Mouse (Mus musculus) hindbrain, embryonic 14.5 days (tissue): ENCODE results near the gene Hnf1a. TPM values are rescaled to one million over a fixed set of nuclear protein-coding genes. Genes with fewer than 3 reads are reported as not detected.

Experiments
- ATAC-seq: fragments of 200-750 bp; cut with Nextera tagmentation; 2 replicates; pipeline ENCODE4 v1.8.0; 2017; ENCODE audit warnings: moderate number of reproducible peaks, mild to moderate bottlenecking, moderate TSS enrichment, moderate library complexity; ENCODE audit not compliant: low FRiP score
- DNase-seq: peaks from one replicate; pipeline ENCODE4 v3.0.0-alpha.2; 2015; ENCODE audit warnings: low spot score
- H3K27ac ChIP-seq: fragments of 300-500 bp; sonication (generic); 2 replicates; pipeline ENCODE4 v1.5.1; 2014; ENCODE audit warnings: mild to moderate bottlenecking, moderate library complexity
- H3K27me3 ChIP-seq: fragments of 300-500 bp; sonication (generic); 2 replicates; pipeline ENCODE4 v1.6.1; 2014; ENCODE audit warnings: mild to moderate bottlenecking, low read length, mixed read lengths; ENCODE audit not compliant: control insufficient read depth, insufficient read depth
- H3K36me3 ChIP-seq: fragments of 300-500 bp; sonication (generic); replicated peaks from 2 replicates; pipeline ENCODE4 v1.6.1; 2014; ENCODE audit not compliant: control insufficient read depth, insufficient read depth
- H3K4me1 ChIP-seq: fragments of 300-500 bp; sonication (generic); replicated peaks from 2 replicates; pipeline ENCODE4 v1.6.1; 2014; ENCODE audit warnings: antibody characterized with exemption, low read length, mixed read lengths; ENCODE audit not compliant: control insufficient read depth, insufficient read depth
- H3K4me2 ChIP-seq: fragments of 300-500 bp; sonication (generic); replicated peaks from 2 replicates; pipeline ENCODE4 v1.6.1; 2014; ENCODE audit warnings: mild to moderate bottlenecking, moderate library complexity
- H3K4me3 ChIP-seq: fragments of 300-500 bp; sonication (generic); replicated peaks from 2 replicates; pipeline ENCODE4 v1.5.1; 2014; ENCODE audit warnings: mild to moderate bottlenecking, low read length
- H3K9ac ChIP-seq: fragments of 300-500 bp; sonication (generic); 2 replicates; pipeline ENCODE4 v1.6.1; 2014
- H3K9me3 ChIP-seq: fragments of 300-500 bp; sonication (generic); 2 replicates; pipeline ENCODE4 v1.6.1; 2016; ENCODE audit warnings: low read length; ENCODE audit not compliant: control insufficient read depth
- WGBS: fragments of 180-500 bp; shearing (Covaris S2); extraction: QIAGEN DNeasy Blood & Tissue Kit; methylation state at CpG from one replicate; pipeline ENCODE4 v1.1.7; 2014; 5-methylcytosine and 5-hydroxymethylcytosine counted together
- polyA plus RNA-seq: library from polyadenylated mRNA; unstranded; fragments of >200 nt; fragmentation: Nextera tagmentation; extraction: Ambion mirVana; gene quantifications from 2 replicates; pipeline ENCODE4 v1.2.1, GENCODE M21; 2014

Gene Hnf1a
- polyA plus RNA-seq, 1 experiment from 2014 or later, result not detected

GRCm38 (mm10) chr5:114985074-114985473 is 14.2 kb upstream of the Hnf1a start:
- Histone ChIP-seq H3K36me3 (no peaks in the 10 kb centered on the region), H3K4me1 (no peaks in the 10 kb centered on the region), H3K9ac (no peak overlapping the region), H3K4me3 (no peak overlapping the region), H3K9me3 (0 out of 2 replicates have a peak, but pooled peaks cover 4% of the 10 kb centered on the region), H3K27me3 (no peaks in the 10 kb centered on the region), H3K4me2 (no peak overlapping the region), H3K27ac (no peak overlapping the region)
- DNase-seq (no peak), ATAC-seq (no peak)

GRCm38 (mm10) chr5:114982001-114982400 is 11.1 kb upstream of the Hnf1a start:
- Histone ChIP-seq H3K4me2 (no peak overlapping the region), H3K27me3 (no peaks in the 10 kb centered on the region), H3K9ac (no peak overlapping the region), H3K27ac (no peak overlapping the region), H3K4me3 (no peak overlapping the region), H3K36me3 (no peaks in the 10 kb centered on the region), H3K4me1 (no peaks in the 10 kb centered on the region), H3K9me3 (no peaks in the 10 kb centered on the region)
- DNase-seq, result no peak
- WGBS, result 62% methylated on average over 15 of the region's 15 CpGs
- no peak for ATAC-seq

DNA sequence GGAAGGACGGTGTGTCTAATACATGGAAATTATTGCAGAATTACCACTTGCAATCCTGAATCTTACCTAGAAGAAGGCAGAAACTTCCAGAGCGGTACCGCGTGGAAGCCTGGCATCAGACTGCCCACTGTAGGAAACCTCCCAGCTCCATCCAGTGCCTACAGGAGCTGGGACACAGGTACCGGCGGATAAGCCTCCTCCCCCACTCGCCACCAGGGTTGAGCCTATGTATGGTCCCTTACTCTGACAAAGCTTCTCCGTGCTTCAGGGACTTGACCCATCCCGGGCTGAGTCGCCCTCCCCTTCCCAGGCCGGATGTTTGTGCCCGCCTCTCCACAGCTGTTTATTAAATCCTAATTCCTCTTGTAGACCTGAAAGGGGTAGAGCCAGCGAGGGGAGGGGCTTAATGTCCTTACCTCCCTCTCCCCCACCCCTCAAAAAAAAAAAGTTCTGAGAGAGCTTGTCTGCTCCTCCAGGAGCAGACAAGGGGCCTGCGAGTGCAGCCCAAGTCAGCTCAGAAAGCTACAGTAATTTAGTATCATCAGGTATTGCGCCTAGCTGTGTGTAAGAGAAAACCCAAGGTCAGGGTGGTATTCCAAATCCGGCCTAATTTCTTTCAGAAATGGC is 9.3 kb upstream of the Hnf1a start:
- no peak for DNase-seq
- peak overlapping the region; percentile 15 for H3K4me3 ChIP-seq
- 30% methylated on average over 16 of the region's 16 CpGs for whole genome bisulfite sequencing
- peak overlapping the region; percentile 22 for H3K9ac ChIP-seq
- no peaks in the 10 kb centered on the region for H3K36me3 ChIP-seq
- H3K9me3 ChIP-seq, result no peaks in the 10 kb centered on the region
- H3K27me3 ChIP-seq, result no peaks in the 10 kb centered on the region
- H3K4me2 ChIP-seq, result peak overlapping the region; percentile 60
- ATAC-seq, result no peak
- no peaks in the 10 kb centered on the region for H3K4me1 ChIP-seq
- no peak overlapping the region for H3K27ac ChIP-seq

DNA sequence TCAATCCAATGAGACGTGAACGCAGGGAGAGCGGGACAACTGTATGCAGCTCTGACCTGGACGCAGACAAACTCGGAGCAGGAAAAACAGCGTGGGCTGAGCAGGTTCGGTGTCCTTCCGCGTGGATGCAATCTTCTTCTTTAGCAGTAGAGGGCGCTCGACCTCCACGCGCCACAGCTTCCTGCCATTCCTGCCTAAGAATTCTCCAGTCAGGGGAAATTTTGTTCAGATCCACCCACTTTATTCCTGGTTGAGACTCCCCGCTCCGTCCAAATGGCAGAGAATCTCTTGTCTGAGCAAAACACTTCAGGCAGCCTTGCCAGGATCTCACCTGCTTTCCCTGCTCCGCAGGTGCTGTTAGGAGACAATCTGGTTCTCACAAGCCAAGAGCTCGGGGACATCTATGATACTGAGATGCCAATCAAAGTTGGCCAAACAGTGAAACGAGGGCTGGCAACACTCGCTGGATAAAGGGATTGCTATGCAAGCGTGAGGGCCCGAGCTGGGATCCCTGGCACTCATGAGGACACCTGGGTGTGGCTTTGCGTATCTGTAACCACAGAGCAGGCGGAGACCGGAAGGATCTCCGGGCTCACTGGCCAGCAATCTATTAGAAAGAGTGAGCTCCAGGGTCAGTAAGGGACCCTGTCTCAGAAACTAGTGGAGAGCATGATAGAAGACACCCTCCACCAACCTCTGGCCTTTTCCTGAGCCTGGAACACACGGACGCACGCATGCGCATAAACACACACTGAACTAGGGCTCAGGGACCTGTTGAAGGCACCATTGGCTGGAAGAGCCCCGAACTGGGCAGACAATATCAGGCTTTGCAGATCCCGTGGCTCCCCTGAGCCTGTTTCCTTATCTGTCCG is 8.6 kb upstream of the Hnf1a start:
- 13% methylated on average over 32 of the region's 32 CpGs for WGBS
- H3K4me3 ChIP-seq, result peak overlapping the region; percentile 15
- peak overlapping the region; percentile 60 for H3K4me2 ChIP-seq
- no peak overlapping the region for H3K27ac ChIP-seq
- H3K4me1 ChIP-seq, result no peaks in the 10 kb centered on the region
- H3K27me3 ChIP-seq, result no peaks in the 10 kb centered on the region
- DNase-seq (peak; percentile 83), ATAC-seq (peak; percentile 31; the same call in 1 of the 2 replicates)
- no peaks in the 10 kb centered on the region for H3K36me3 ChIP-seq
- peak overlapping the region; percentile 22 for H3K9ac ChIP-seq
- H3K9me3 ChIP-seq, result no peaks in the 10 kb centered on the region

DNA sequence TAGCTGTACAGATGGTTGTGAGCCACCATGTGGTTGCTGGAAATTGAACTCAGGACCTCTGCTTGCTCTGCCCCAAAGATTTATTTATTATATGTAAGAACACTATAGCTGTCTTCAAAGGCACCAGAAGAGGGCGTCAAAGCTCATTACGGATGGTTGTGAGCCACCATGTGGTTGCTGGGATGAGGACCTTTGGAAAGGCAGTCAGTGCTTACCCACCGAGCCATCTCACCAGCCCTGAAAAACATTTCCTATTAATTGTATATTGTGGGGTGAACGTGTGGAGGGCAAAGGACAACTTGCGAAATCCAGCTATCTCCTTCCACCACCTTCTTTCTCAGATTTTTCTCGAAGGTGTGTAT is 8.0 kb upstream of the Hnf1a start:
- Histone ChIP-seq H3K27ac (no peak overlapping the region), H3K4me3 (peak overlapping the region; percentile 15), H3K9ac (0 out of 2 replicates have a peak overlapping the region, but pooled peaks have one; percentile 11), H3K4me2 (peak overlapping the region; percentile 60), H3K36me3 (no peaks in the 10 kb centered on the region), H3K27me3 (no peaks in the 10 kb centered on the region), H3K4me1 (no peaks in the 10 kb centered on the region), H3K9me3 (no peaks in the 10 kb centered on the region)
- ATAC-seq, result peak; percentile 53; the same call in 1 of the 2 replicates
- 7% methylated on average over 6 of the region's 6 CpGs for WGBS
- peak; percentile 30 for DNase-seq

- no peak overlapping the region for H3K4me2 ChIP-seq
Measured at GRCm38 (mm10) chr5:114978473-114978872, 7.6 kb upstream of the Hnf1a start.

DNA sequence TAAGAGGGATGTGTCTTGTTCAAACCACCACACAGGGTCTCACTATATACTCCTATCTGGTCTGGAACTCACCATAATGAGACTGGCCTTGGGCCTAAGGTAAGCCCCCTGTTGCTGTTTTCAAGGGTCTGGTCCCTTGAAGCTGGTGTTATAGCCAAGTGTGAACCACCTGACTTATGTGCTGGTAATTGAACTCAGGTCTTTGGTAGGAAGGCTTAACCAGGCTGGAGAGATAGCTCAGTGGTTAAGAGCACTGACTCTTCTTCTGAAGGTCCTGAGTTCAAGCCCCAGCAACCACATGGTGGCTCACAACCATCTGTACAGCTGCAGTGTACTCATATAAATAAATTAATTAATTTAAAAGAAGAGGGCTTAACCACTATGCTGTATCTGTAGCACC is 6.0 kb upstream of the Hnf1a start:
- H3K4me3 ChIP-seq, result no peak overlapping the region
- no peaks in the 10 kb centered on the region for H3K4me1 ChIP-seq
- no peak for ATAC-seq
- H3K36me3 ChIP-seq, result no peaks in the 10 kb centered on the region
- no peak for DNase-seq
- no peak overlapping the region for H3K4me2 ChIP-seq
- no peak overlapping the region for H3K9ac ChIP-seq
- no peaks in the 10 kb centered on the region for H3K9me3 ChIP-seq
- no peak overlapping the region for H3K27ac ChIP-seq
- H3K27me3 ChIP-seq, result no peaks in the 10 kb centered on the region

More at GRCm38 (mm10) chr5:114978473-114978872, 7.6 kb upstream of the Hnf1a start:
- no peak overlapping the region for H3K4me3 ChIP-seq
- WGBS, result 70% methylated on average over 11 of the region's 11 CpGs
- H3K4me1 ChIP-seq, result no peaks in the 10 kb centered on the region
- no peaks in the 10 kb centered on the region for H3K9me3 ChIP-seq
- ATAC-seq, result no peak
- no peaks in the 10 kb centered on the region for H3K36me3 ChIP-seq
- H3K27me3 ChIP-seq, result no peaks in the 10 kb centered on the region
- H3K9ac ChIP-seq, result peak overlapping the region; percentile 11; the same call in 1 of the 2 replicates
- DNase-seq, result no peak
- no peak overlapping the region for H3K27ac ChIP-seq

DNA sequence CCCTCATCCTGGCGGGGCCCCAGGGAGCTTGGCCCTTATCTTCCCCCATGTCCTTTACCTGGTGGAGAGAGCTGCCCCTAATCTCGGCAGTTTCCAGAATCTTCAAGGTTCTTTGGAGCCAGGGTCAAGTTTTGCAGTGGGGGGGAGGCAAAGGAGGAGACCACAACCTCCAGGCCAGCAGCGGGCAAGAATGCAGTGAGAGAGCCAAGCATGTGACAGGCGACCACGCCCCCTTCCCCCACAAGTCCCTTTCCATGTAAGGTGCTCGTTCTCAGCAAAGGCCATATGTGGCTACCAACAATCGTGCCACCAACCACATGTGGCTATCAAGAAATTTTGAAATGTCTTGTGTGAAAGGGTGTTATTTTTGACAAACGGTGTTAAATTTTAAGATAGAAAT is 2.2 kb upstream of the Hnf1a start:
- no peak for ATAC-seq
- WGBS, result 84% methylated on average over 8 of the region's 8 CpGs

GRCm38 (mm10) chr5:114972201-114972600 is 1.3 kb upstream of the Hnf1a start:
- Histone ChIP-seq H3K4me1 (no peaks in the 10 kb centered on the region), H3K4me3 (no peak overlapping the region), H3K27me3 (peaks cover 12% of the 10 kb centered on the region; the same call in 1 of the 2 replicates), H3K36me3 (no peaks in the 10 kb centered on the region), H3K4me2 (no peak overlapping the region), H3K9me3 (no peaks in the 10 kb centered on the region), H3K9ac (no peak overlapping the region), H3K27ac (no peak overlapping the region)
- no peak for ATAC-seq
- WGBS, result 81% methylated on average over 9 of the region's 9 CpGs
- no peak for DNase-seq

More for the DNA sequence above, 2.2 kb upstream of the Hnf1a start:
- Histone ChIP-seq H3K4me1 (no peaks in the 10 kb centered on the region), H3K27me3 (peaks cover 8% of the 10 kb centered on the region; the same call in 1 of the 2 replicates), H3K4me2 (no peak overlapping the region), H3K27ac (no peak overlapping the region), H3K9me3 (no peaks in the 10 kb centered on the region), H3K4me3 (no peak overlapping the region), H3K36me3 (no peaks in the 10 kb centered on the region), H3K9ac (no peak overlapping the region)
- DNase-seq, result no peak
